Mouse (Mus musculus) forebrain, embryonic 11.5 days (tissue): ENCODE results near the gene Spen. TPM values are rescaled to one million over a fixed set of nuclear protein-coding genes. Genes with fewer than 3 reads are reported as not detected.

Experiments used
- ATAC-seq: fragments of 200-750 bp; cut with Nextera tagmentation; replicated peaks from 2 replicates; pipeline ENCODE4 v1.8.0; 2017; ENCODE audit warnings: moderate TSS enrichment; ENCODE audit not compliant: low FRiP score
- DNase-seq: peaks from one replicate; pipeline ENCODE4 v3.0.0-alpha.2; 2017; ENCODE audit warnings: low spot score
- H3K27ac ChIP-seq: fragments of 300-500 bp; sonication (generic); 2 replicates; pipeline ENCODE4 v1.5.1; 2014; ENCODE audit warnings: low read depth, low read length
- H3K27me3 ChIP-seq: fragments of 300-500 bp; sonication (generic); 2 replicates; pipeline ENCODE4 v1.6.1; 2014; ENCODE audit warnings: mild to moderate bottlenecking, low read length, mixed read lengths; ENCODE audit not compliant: control insufficient read depth, insufficient read depth
- H3K36me3 ChIP-seq: fragments of 300-500 bp; sonication (generic); 2 replicates; pipeline ENCODE4 v1.6.1; 2014; ENCODE audit warnings: mild to moderate bottlenecking, low read length, moderate library complexity, mixed read lengths; ENCODE audit not compliant: control insufficient read depth, insufficient read depth
- H3K4me1 ChIP-seq: fragments of 300-500 bp; sonication (generic); replicated peaks from 2 replicates; pipeline ENCODE4 v1.6.1; 2014; ENCODE audit warnings: low read length, mixed read lengths; ENCODE audit not compliant: control insufficient read depth, insufficient read depth
- H3K4me2 ChIP-seq: fragments of 300-500 bp; sonication (generic); 2 replicates; pipeline ENCODE4 v1.6.1; 2014; ENCODE audit warnings: low read depth, mild to moderate bottlenecking, low read length, moderate library complexity, mixed read lengths; ENCODE audit not compliant: severe bottlenecking
- H3K4me3 ChIP-seq: fragments of 300-500 bp; sonication (generic); 2 replicates; pipeline ENCODE4 v1.5.1; 2014; ENCODE audit warnings: low read depth, low read length
- H3K9ac ChIP-seq: fragments of 300-500 bp; sonication (generic); 2 replicates; pipeline ENCODE4 v1.6.1; 2014; ENCODE audit warnings: low read length
- H3K9me3 ChIP-seq: fragments of 300-500 bp; sonication (generic); 2 replicates; pipeline ENCODE4 v1.6.1; 2016; ENCODE audit warnings: low read length, mixed read lengths; ENCODE audit not compliant: control insufficient read depth
- WGBS: fragments of 180-500 bp; shearing (Covaris S2); extraction: QIAGEN DNeasy Blood & Tissue Kit; methylation state at CpG from one replicate; pipeline ENCODE4 v1.1.7; 2014; 5-methylcytosine and 5-hydroxymethylcytosine counted together
- polyA plus RNA-seq: library from polyadenylated mRNA; unstranded; fragments of >200 nt; fragmentation: Nextera tagmentation; extraction: Ambion mirVana; gene quantifications from 2 replicates; pipeline ENCODE4 v1.2.1, GENCODE M21; 2014

Spen gene
- polyA plus RNA-seq = 17.1 and 19.2 TPM in 2 replicates

DNA sequence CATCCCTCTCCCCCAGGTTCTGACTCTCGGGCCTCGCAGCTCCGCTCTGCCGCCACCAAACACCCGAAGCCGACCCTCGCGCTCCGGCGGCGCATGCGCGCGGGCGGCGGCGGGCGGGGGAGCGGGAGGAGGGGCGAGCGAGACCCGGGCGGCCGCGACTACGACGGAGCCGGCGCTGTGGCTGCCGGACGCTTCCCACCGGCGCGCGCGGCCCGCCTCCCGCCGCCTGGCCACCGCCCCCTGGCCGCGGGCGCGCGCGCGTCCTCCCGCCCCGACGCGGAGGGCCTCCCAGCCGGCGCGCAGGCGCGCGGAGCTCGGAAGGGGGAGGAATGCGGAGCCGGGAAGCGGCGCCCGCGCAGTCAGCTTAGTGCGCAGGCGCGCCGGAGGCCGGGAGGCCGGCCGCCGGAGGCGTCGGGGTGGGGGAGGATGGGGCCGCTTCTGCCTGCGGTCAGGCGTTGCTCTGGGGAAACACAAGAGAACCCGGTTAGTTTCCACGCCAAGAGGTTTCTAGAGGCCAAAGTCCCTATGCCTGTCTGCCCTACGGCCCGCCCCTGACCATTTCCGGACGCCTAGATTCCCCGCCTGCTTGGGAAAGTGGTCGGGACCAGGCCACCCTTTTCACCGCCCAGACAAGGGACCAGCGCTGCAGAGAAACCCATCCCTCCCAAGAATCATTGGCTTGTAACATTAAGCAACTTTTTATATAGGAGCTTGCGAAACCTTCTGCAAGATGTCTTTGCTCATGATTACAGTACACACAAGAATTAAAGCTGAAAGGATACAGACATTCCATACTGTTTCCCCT is at the start of gene Spen:
TSS of gene Spen (minus strand) at position 190 of the 805 bp plus-strand sequence.
- H3K36me3 ChIP-seq = no peaks in the 10 kb centered on the region
- DNase-seq (peak; percentile 97), ATAC-seq (peak; percentile 77)
- no peaks in the 10 kb centered on the region for H3K9me3 ChIP-seq
- no peaks in the 10 kb centered on the region for H3K27me3 ChIP-seq
- peak within 1 kb of the TSS; percentile 95 for H3K27ac ChIP-seq
- H3K4me2 ChIP-seq = peak within 1 kb of the TSS; percentile 93
- H3K4me1 ChIP-seq = peaks cover 2% of the 10 kb centered on the region; the same call in 1 of the 2 replicates
- under 1% methylated on average over 72 of the region's 88 CpGs for WGBS
- peak within 1 kb of the TSS; percentile 92 for H3K9ac ChIP-seq
- H3K4me3 ChIP-seq = peak within 1 kb of the TSS; percentile 100

DNA sequence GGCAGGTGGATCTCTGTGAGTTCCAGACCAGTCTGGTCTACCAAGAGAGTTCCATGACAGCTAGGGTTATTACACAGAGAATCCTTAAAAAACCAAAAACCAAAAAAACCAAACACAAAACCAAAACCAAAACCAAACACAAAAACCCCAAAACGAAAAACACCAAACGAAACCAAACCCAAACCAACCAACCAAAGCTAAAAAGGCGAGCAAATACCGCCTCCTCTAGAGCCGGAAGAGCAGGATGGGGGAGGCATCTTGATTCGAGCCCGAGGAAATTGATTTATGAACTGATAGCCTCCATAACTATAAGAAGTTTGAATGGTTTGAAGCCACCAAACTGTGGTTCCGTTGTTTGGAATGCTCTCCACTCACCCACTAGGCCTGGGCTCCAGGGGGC is 45.5 kb upstream of the Spen start:
- no peaks in the 10 kb centered on the region for H3K27me3 ChIP-seq
- 91% methylated on average over 8 of the region's 8 CpGs for WGBS
- no peak overlapping the region for H3K27ac ChIP-seq
- H3K4me2 ChIP-seq = no peak overlapping the region
- DNase-seq (no peak), ATAC-seq (no peak)
- no peaks in the 10 kb centered on the region for H3K9me3 ChIP-seq
- H3K4me3 ChIP-seq = no peak overlapping the region
- no peaks in the 10 kb centered on the region for H3K36me3 ChIP-seq
- H3K4me1 ChIP-seq = no peaks in the 10 kb centered on the region
- no peak overlapping the region for H3K9ac ChIP-seq

DNA sequence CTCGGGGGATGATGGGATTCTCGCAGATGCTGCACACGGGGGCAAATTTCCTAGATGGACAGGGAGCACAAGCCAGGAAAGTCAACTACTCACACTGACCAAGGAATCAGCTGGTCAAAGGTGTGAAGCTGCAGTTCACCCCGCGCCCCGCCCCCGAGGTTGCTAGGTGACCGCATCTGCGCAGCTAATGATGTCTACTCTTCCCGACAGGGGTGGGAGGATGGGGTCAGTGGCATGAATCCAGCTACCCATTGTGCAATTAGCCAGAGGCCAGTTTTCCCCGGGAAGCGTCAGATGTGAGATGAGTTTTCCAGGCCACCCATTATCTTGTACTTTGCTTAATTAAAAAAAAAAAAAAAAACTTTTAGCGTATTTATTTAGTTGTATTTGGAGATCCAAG is 42.7 kb upstream of the Spen start:
- Histone ChIP-seq H3K4me1 (no peaks in the 10 kb centered on the region), H3K36me3 (no peaks in the 10 kb centered on the region), H3K9ac (no peak overlapping the region), H3K27me3 (no peaks in the 10 kb centered on the region), H3K9me3 (no peaks in the 10 kb centered on the region), H3K4me3 (no peak overlapping the region), H3K27ac (no peak overlapping the region), H3K4me2 (no peak overlapping the region)
- DNase-seq = no peak
- WGBS = 88% methylated on average over 13 of the region's 13 CpGs
- no peak for ATAC-seq

DNA sequence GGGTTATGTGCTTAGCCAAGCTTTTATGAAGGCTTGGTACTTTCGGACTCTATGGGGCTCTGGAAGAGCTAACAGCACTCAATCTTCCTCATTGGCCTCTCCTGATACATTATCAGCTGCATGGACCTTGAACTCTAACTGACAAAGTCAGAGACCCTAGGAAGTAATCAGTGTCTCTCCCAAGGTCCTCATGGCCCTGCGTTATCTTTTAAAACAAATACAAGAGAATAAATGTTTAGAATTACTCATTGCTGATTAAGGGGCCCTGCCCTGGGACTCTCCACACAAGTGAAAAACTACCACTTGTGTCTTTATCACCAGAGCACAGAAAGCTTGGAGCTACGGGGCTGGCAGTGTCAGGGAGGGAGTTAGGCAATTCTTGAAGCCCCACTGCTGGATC is 40.4 kb upstream of the Spen start:
- WGBS = 89% methylated on average over 3 of the region's 3 CpGs
- no peak overlapping the region for H3K4me2 ChIP-seq
- H3K4me3 ChIP-seq = no peak overlapping the region
- H3K9ac ChIP-seq = no peak overlapping the region
- no peaks in the 10 kb centered on the region for H3K9me3 ChIP-seq
- DNase-seq (no peak), ATAC-seq (no peak)
- no peaks in the 10 kb centered on the region for H3K27me3 ChIP-seq
- H3K36me3 ChIP-seq = no peaks in the 10 kb centered on the region
- H3K4me1 ChIP-seq = no peaks in the 10 kb centered on the region
- no peak overlapping the region for H3K27ac ChIP-seq

DNA sequence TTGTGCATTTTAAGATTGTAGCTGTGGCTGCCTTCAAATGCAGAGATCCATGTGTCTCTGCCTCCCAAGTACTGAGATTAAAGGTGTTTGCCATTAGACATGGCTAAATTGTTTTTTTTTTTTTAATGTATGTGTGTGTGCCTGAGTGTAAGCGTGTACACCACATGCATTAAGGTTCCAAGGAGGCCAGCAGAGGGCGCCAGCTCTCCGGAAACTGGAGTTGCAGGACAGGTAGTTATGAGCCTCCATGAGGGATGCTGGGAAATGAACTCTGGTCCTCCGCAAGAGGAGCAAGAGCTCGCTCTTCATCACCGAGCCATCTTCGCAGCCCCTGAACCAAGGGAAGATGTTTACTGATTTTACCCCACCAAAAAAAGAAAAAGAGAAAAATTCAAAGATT is 38.5 kb upstream of the Spen start:
- H3K4me3 ChIP-seq = no peak overlapping the region
- H3K9ac ChIP-seq = no peak overlapping the region
- H3K4me2 ChIP-seq = no peak overlapping the region
- 93% methylated on average over 7 of the region's 7 CpGs for WGBS
- ATAC-seq = no peak
- no peak overlapping the region for H3K27ac ChIP-seq
- no peaks in the 10 kb centered on the region for H3K9me3 ChIP-seq
- H3K27me3 ChIP-seq = no peaks in the 10 kb centered on the region
- no peaks in the 10 kb centered on the region for H3K36me3 ChIP-seq
- peak; percentile 58 for DNase-seq
- H3K4me1 ChIP-seq = no peaks in the 10 kb centered on the region

DNA sequence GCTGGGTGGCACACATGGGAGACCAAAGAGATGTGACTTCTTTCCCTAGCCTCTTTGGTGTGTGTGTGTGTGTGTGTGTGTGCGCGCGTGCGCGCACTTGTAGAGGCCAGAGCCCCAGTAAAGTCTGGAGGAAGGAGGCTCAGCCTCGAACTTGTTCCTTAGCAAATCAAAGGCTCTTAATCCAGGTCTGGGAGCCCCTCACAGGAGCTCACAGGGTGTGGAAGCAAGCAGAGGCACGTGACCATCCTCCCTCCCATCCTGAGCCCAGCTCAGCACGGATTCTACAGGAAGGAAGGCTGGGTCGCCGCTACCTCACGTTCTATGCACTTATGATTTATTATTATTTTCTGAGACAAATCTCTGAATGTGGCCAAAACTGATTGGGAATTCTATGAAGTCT is 38.0 kb upstream of the Spen start:
- no peak overlapping the region for H3K4me3 ChIP-seq
- ATAC-seq (no peak), DNase-seq (peak; percentile 48)
- H3K27ac ChIP-seq = no peak overlapping the region
- H3K9ac ChIP-seq = no peak overlapping the region
- H3K4me1 ChIP-seq = no peaks in the 10 kb centered on the region
- H3K4me2 ChIP-seq = no peak overlapping the region
- no peaks in the 10 kb centered on the region for H3K9me3 ChIP-seq
- H3K36me3 ChIP-seq = no peaks in the 10 kb centered on the region
- 83% methylated on average over 11 of the region's 11 CpGs for WGBS
- H3K27me3 ChIP-seq = no peaks in the 10 kb centered on the region

DNA sequence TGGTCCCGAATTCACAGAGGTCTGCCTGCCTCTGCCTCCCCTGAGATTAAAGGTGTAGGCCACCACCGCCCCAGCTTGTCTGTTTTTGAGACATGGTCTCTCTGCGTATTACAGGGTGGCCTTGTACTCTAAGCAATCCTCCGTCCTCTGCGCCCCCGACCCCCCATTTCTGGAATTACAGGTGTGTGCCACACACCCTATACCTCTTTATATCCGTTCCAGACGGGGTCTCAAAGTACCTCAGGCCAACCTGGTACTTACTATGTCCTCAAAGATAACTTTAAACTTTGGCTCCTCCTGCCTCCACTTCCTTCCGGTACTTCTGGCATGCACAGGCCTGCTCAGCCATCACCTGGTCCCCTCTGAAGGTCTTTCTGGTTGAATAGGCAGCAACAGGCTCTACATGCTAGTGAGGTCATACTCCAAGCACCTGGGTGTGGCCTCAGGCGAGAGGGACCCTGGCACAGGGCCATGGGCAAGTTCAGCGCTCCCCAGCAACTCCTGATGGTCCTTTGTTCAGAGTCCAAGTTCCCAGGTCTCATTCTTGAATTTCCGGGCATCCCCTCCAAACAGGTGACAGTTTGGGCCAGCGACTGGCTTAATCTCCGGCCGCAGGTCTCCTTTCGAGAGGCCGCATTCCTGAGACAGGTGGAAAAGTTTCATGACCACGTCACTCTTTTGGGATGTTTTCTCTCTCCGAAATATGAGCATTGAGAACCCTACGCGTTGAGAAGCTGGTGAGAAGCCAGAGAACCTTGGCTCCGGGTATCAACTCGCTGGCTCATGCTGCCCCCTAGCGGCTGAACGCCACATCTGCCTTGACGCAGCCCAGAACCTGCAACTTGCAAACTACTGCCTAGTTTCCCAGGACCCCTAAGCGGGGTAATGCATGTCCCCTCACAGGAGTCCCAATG is 36.6 kb upstream of the Spen start:
- no peak overlapping the region for H3K4me3 ChIP-seq
- DNase-seq (peak; percentile 93), ATAC-seq (0 out of 2 replicates have a peak, but pooled peaks have one; percentile 42)
- no peaks in the 10 kb centered on the region for H3K36me3 ChIP-seq
- H3K4me2 ChIP-seq = no peak overlapping the region
- no peak overlapping the region for H3K9ac ChIP-seq
- no peak overlapping the region for H3K27ac ChIP-seq
- H3K27me3 ChIP-seq = no peaks in the 10 kb centered on the region
- WGBS = 44% methylated on average over 27 of the region's 27 CpGs
- H3K9me3 ChIP-seq = no peaks in the 10 kb centered on the region
- H3K4me1 ChIP-seq = no peaks in the 10 kb centered on the region

DNA sequence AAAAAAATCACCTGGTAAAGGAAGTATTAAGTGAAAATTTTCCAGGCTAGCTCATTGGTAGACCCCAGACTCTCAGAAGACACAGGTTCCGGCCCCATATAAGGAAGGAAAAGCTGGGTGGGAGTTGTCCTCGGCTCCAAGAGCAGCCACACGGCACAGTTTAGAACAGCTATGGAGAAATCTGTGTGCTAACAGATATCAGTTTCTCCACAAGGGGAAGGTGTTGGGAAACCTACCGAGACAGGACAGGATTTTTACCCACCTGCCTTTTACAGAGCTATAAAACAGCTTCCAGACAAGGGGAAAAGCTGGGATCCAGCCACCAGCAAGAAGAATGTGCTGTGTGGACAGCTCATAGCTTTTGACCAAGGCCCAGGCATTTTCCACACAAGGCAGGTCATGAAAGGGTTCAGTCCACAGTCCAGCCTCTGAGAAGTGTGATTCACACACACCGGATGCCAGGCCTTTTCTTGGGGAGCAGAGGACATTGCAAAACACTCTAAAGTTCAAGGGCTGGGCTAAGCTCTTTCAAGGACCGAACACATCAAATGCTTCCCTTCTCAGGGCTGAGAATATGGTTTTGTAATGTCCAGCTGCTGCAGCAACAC is 35.1 kb upstream of the Spen start:
- Histone ChIP-seq H3K9me3 (no peaks in the 10 kb centered on the region), H3K36me3 (no peaks in the 10 kb centered on the region), H3K4me1 (no peaks in the 10 kb centered on the region), H3K9ac (no peak overlapping the region), H3K27ac (no peak overlapping the region), H3K27me3 (no peaks in the 10 kb centered on the region), H3K4me2 (no peak overlapping the region), H3K4me3 (no peak overlapping the region)
- DNase-seq = no peak
- no peak for ATAC-seq
- WGBS = 78% methylated on average over 6 of the region's 6 CpGs
